Mouse (Mus musculus) limb, embryonic 15.5 days (tissue): Measurements from ENCODE around the gene Rtn4. TPM values are rescaled to one million over a fixed set of nuclear protein-coding genes. Genes with fewer than 3 reads are reported as not detected.

Source experiments
- ATAC-seq: fragments of 200-750 bp; cut with Nextera tagmentation; 2 replicates; pipeline ENCODE4 v1.8.0; 2017; ENCODE audit warnings: low read depth, moderate TSS enrichment; ENCODE audit not compliant: insufficient number of reproducible peaks, low FRiP score, low TSS enrichment
- H3K27ac ChIP-seq: fragments of 300-500 bp; sonication (generic); 2 replicates; pipeline ENCODE4 v1.5.1; 2015; ENCODE audit warnings: moderate library complexity, mild to moderate bottlenecking, inconsistent platforms
- H3K27me3 ChIP-seq: fragments of 300-500 bp; sonication (generic); 2 replicates; pipeline ENCODE4 v1.6.1; 2015; ENCODE audit warnings: inconsistent platforms
- H3K36me3 ChIP-seq: fragments of 300-500 bp; sonication (generic); 2 replicates; pipeline ENCODE4 v1.6.1; 2015; ENCODE audit warnings: inconsistent platforms
- H3K4me1 ChIP-seq: fragments of 300-500 bp; sonication (generic); 2 replicates; pipeline ENCODE4 v1.6.1; 2015; ENCODE audit warnings: inconsistent platforms
- H3K4me2 ChIP-seq: fragments of 300-500 bp; sonication (generic); 2 replicates; pipeline ENCODE4 v1.6.1; 2015; ENCODE audit warnings: mild to moderate bottlenecking, inconsistent platforms
- H3K4me3 ChIP-seq: fragments of 300-500 bp; sonication (generic); 2 replicates; pipeline ENCODE4 v1.5.1; 2015; ENCODE audit warnings: mild to moderate bottlenecking, inconsistent platforms
- H3K9ac ChIP-seq: fragments of 300-500 bp; sonication (generic); 2 replicates; pipeline ENCODE4 v1.6.1; 2015; ENCODE audit warnings: inconsistent platforms
- H3K9me3 ChIP-seq: fragments of 300-500 bp; sonication (generic); 2 replicates; pipeline ENCODE4 v1.6.1; 2016; ENCODE audit warnings: inconsistent platforms
- WGBS: fragments of 180-500 bp; shearing (Covaris S2); methylation state at CpG from one replicate; pipeline ENCODE4 v1.1.7; 2015; 5-methylcytosine and 5-hydroxymethylcytosine counted together
- polyA plus RNA-seq: library from polyadenylated mRNA; unstranded; fragments of >200 nt; fragmentation: Nextera tagmentation; extraction: Ambion mirVana; gene quantifications from 2 replicates; pipeline ENCODE4 v1.2.1, GENCODE M21; 2015

The Rtn4 gene
- polyA plus RNA-seq, 1 experiment from 2014 or later: 72.1 TPM

GRCm38 (mm10) chr11:29770666-29771400 lies 78.1 kb downstream of the Rtn4 start:
- Histone ChIP-seq H3K4me1 (no peaks in the 10 kb centered on the region), H3K36me3 (no peaks in the 10 kb centered on the region), H3K9ac (no peak overlapping the region), H3K27me3 (no peaks in the 10 kb centered on the region), H3K4me2 (no peak overlapping the region), H3K4me3 (no peak overlapping the region), H3K9me3 (no peaks in the 10 kb centered on the region), H3K27ac (no peak overlapping the region)
- ATAC-seq: no peak
- 75% methylated on average over 3 of the region's 3 CpGs for WGBS

- H3K4me3 ChIP-seq: no peak overlapping the region
- H3K9me3 ChIP-seq: no peaks in the 10 kb centered on the region
- no peak overlapping the region for H3K9ac ChIP-seq
- no peak overlapping the region for H3K4me2 ChIP-seq
- H3K36me3 ChIP-seq: no peaks in the 10 kb centered on the region
- H3K27ac ChIP-seq: no peak overlapping the region
- 77% methylated on average over 1 of the region's 1 CpGs for WGBS
- ATAC-seq: no peak
- no peaks in the 10 kb centered on the region for H3K27me3 ChIP-seq
- no peaks in the 10 kb centered on the region for H3K4me1 ChIP-seq
These were observed 79.5 kb downstream of the Rtn4 start for GRCm38 (mm10) chr11:29772279-29772678.

- WGBS: 45% methylated on average over 2 of the region's 2 CpGs
- ATAC-seq: peak; percentile 72; the same call in 1 of the 2 replicates
- Histone ChIP-seq H3K9ac (no peak overlapping the region), H3K4me2 (no peak overlapping the region), H3K4me1 (no peaks in the 10 kb centered on the region), H3K27me3 (no peaks in the 10 kb centered on the region), H3K9me3 (no peaks in the 10 kb centered on the region), H3K36me3 (no peaks in the 10 kb centered on the region), H3K27ac (0 out of 2 replicates have a peak overlapping the region, but pooled peaks have one; percentile 5), H3K4me3 (no peak overlapping the region)
These were observed 81.5 kb downstream of the Rtn4 start for GRCm38 (mm10) chr11:29774296-29774695.

GRCm38 (mm10) chr11:29774760-29775159 lies 82.0 kb downstream of the Rtn4 start:
- no peaks in the 10 kb centered on the region for H3K9me3 ChIP-seq
- no peaks in the 10 kb centered on the region for H3K4me1 ChIP-seq
- 0 out of 2 replicates have a peak overlapping the region, but pooled peaks have one; percentile 5 for H3K27ac ChIP-seq
- H3K4me2 ChIP-seq: no peak overlapping the region
- H3K9ac ChIP-seq: no peak overlapping the region
- ATAC-seq: no peak
- WGBS: 57% methylated on average over 2 of the region's 2 CpGs
- no peaks in the 10 kb centered on the region for H3K27me3 ChIP-seq
- H3K36me3 ChIP-seq: no peaks in the 10 kb centered on the region
- H3K4me3 ChIP-seq: no peak overlapping the region

- H3K27ac ChIP-seq: no peak overlapping the region
- no peaks in the 10 kb centered on the region for H3K4me1 ChIP-seq
- H3K9ac ChIP-seq: no peak overlapping the region
- H3K36me3 ChIP-seq: no peaks in the 10 kb centered on the region
- H3K27me3 ChIP-seq: no peaks in the 10 kb centered on the region
- no peaks in the 10 kb centered on the region for H3K9me3 ChIP-seq
- 0 out of 2 replicates have a peak, but pooled peaks have one; percentile 30 for ATAC-seq
- H3K4me3 ChIP-seq: no peak overlapping the region
- H3K4me2 ChIP-seq: no peak overlapping the region
These were observed 85.2 kb downstream of the Rtn4 start for GRCm38 (mm10) chr11:29777964-29778363.

GRCm38 (mm10) chr11:29778936-29779335 lies 86.2 kb downstream of the Rtn4 start:
- no peak for ATAC-seq

GRCm38 (mm10) chr11:29779409-29780026 lies 86.8 kb downstream of the Rtn4 start:
- no peak for ATAC-seq

More at GRCm38 (mm10) chr11:29778936-29779335, 86.2 kb downstream of the Rtn4 start:
- Histone ChIP-seq H3K27me3 (no peaks in the 10 kb centered on the region), H3K4me1 (no peaks in the 10 kb centered on the region), H3K9ac (no peak overlapping the region), H3K27ac (no peak overlapping the region), H3K4me3 (no peak overlapping the region), H3K9me3 (no peaks in the 10 kb centered on the region), H3K4me2 (no peak overlapping the region), H3K36me3 (no peaks in the 10 kb centered on the region)
- 64% methylated on average over 3 of the region's 3 CpGs for WGBS

GRCm38 (mm10) chr11:29786583-29787219 lies 94.0 kb downstream of the Rtn4 start:
- H3K27me3 ChIP-seq: no peaks in the 10 kb centered on the region
- ATAC-seq: no peak
- H3K4me1 ChIP-seq: 0 out of 2 replicates have a peak, but pooled peaks cover 3% of the 10 kb centered on the region
- no peak overlapping the region for H3K27ac ChIP-seq
- H3K36me3 ChIP-seq: no peaks in the 10 kb centered on the region
- no peak overlapping the region for H3K4me2 ChIP-seq
- 81% methylated on average over 6 of the region's 6 CpGs for WGBS
- no peak overlapping the region for H3K9ac ChIP-seq
- H3K9me3 ChIP-seq: no peaks in the 10 kb centered on the region
- no peak overlapping the region for H3K4me3 ChIP-seq

More at GRCm38 (mm10) chr11:29779409-29780026, 86.8 kb downstream of the Rtn4 start:
- H3K36me3 ChIP-seq: no peaks in the 10 kb centered on the region
- H3K27me3 ChIP-seq: no peaks in the 10 kb centered on the region
- no peaks in the 10 kb centered on the region for H3K4me1 ChIP-seq
- H3K4me3 ChIP-seq: no peak overlapping the region
- no peak overlapping the region for H3K9ac ChIP-seq
- H3K9me3 ChIP-seq: no peaks in the 10 kb centered on the region
- 58% methylated on average over 2 of the region's 2 CpGs for WGBS
- no peak overlapping the region for H3K27ac ChIP-seq
- H3K4me2 ChIP-seq: no peak overlapping the region

- Histone ChIP-seq H3K27me3 (no peaks in the 10 kb centered on the region), H3K27ac (no peak overlapping the region), H3K9me3 (no peaks in the 10 kb centered on the region), H3K4me2 (no peak overlapping the region), H3K9ac (no peak overlapping the region), H3K4me3 (no peak overlapping the region), H3K36me3 (no peaks in the 10 kb centered on the region), H3K4me1 (0 out of 2 replicates have a peak, but pooled peaks cover 3% of the 10 kb centered on the region)
- ATAC-seq: no peak
- 9% methylated on average over 5 of the region's 5 CpGs for WGBS
These were observed 94.7 kb downstream of the Rtn4 start for GRCm38 (mm10) chr11:29787473-29787872.

- no peak overlapping the region for H3K4me3 ChIP-seq
- H3K27me3 ChIP-seq: no peaks in the 10 kb centered on the region
- no peak overlapping the region for H3K27ac ChIP-seq
- H3K4me1 ChIP-seq: 0 out of 2 replicates have a peak, but pooled peaks cover 3% of the 10 kb centered on the region
- no peak overlapping the region for H3K9ac ChIP-seq
- no peaks in the 10 kb centered on the region for H3K9me3 ChIP-seq
- no peaks in the 10 kb centered on the region for H3K36me3 ChIP-seq
- no peak for ATAC-seq
- 66% methylated on average over 1 of the region's 1 CpGs for WGBS
- H3K4me2 ChIP-seq: no peak overlapping the region
These were observed 95.8 kb downstream of the Rtn4 start for GRCm38 (mm10) chr11:29788499-29788898.

GRCm38 (mm10) chr11:29788921-29789638 lies 96.3 kb downstream of the Rtn4 start:
- no peaks in the 10 kb centered on the region for H3K27me3 ChIP-seq
- H3K4me3 ChIP-seq: no peak overlapping the region
- no peaks in the 10 kb centered on the region for H3K9me3 ChIP-seq
- H3K36me3 ChIP-seq: no peaks in the 10 kb centered on the region
- no peak overlapping the region for H3K9ac ChIP-seq
- WGBS: 71% methylated on average over 6 of the region's 6 CpGs
- H3K4me2 ChIP-seq: no peak overlapping the region
- H3K27ac ChIP-seq: no peak overlapping the region
- no peak for ATAC-seq
- 0 out of 2 replicates have a peak, but pooled peaks cover 3% of the 10 kb centered on the region for H3K4me1 ChIP-seq
